25 mouse cellular contexts compared by ENCODE assay signal in the genomic region with DNA sequence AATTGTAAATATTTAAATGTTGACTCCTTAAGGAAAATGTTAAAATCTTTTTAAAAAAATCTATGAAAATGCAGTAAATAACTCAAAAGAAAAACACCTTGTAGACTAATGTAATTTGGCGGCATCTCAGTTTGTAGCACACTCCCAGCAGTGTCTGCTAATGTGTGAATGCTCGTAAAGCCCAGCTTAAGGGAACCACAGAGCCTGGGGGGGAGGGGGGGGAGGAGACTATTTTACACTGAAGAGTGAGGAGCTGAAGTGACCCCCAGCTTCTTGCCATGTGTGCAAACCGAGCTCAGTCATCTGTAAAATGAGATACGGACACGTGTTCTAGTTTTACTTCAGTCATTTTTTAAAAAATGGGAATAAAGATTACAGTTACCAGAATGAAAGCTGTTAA. TPM values are rescaled to one million over a fixed set of nuclear protein-coding genes. Genes with fewer than 3 reads are reported as not detected.
DNase-seq lines count a peak whose midpoint lies in the region; ATAC-seq and TF ChIP-seq lines count a peak whose summit lies in the region.
"Had no signal": no experiment of that assay in that cellular context is flagged by ENCODE, and none has a peak within 500 bp of the region (broad histone marks: within the 10 kb centered on the region; RNA-seq: fewer than 3 reads in every experiment).

No protein-coding gene starts in this region.

- H3K27ac ChIP-seq in heart, embryonic 12.5 days (ENCODE audit: poor library complexity, severe bottlenecking), result peak overlapping the region; percentile 66
- H3K27ac ChIP-seq in heart, embryonic 10.5 days, result no peak overlapping the region
- H3K27ac ChIP-seq in heart, embryonic 15.5 days, result peak overlapping the region; percentile 18; the same call in 1 of the 2 replicates
- 0 out of 2 replicates have a peak overlapping the region, but pooled peaks have one; percentile 11 for H3K27ac ChIP-seq in layer of hippocampus, adult 2 months
- H3K27ac ChIP-seq: embryonic facial prominence, embryonic 12.5 days; embryonic facial prominence, embryonic 15.5 days; hindbrain, embryonic 10.5 days; hindbrain, embryonic 13.5 days; intestine, embryonic 15.5 days; kidney, embryonic 15.5 days had no signal

- H3K27me3 ChIP-seq in heart, embryonic 12.5 days (replicated peaks), result no peaks in the 10 kb centered on the region
- H3K27me3 ChIP-seq in heart, embryonic 10.5 days (ENCODE audit: insufficient read depth, poor library complexity, severe bottlenecking), result no peaks in the 10 kb centered on the region
- no peaks in the 10 kb centered on the region for H3K27me3 ChIP-seq in heart, embryonic 15.5 days
- H3K27me3 ChIP-seq: embryonic facial prominence, embryonic 12.5 days; embryonic facial prominence, embryonic 15.5 days; hindbrain, embryonic 13.5 days; intestine, embryonic 15.5 days; kidney, embryonic 15.5 days; Patski had no signal

- TF ChIP-seq CTCF in layer of hippocampus, adult 2 months (conservative IDR thresholded peaks at IDR 0.05), result no peak

- intact Hi-C loops in heart, postnatal 36 days (cut with DNase I), result no loop called here

- peaks cover 8% of the 10 kb centered on the region; the same call in 1 of the 2 replicates for H3K36me3 ChIP-seq in heart, embryonic 12.5 days
- no peaks in the 10 kb centered on the region for H3K36me3 ChIP-seq in heart, embryonic 10.5 days
- H3K36me3 ChIP-seq in heart, embryonic 15.5 days, result no peaks in the 10 kb centered on the region
- H3K36me3 ChIP-seq: embryonic facial prominence, embryonic 12.5 days; embryonic facial prominence, embryonic 15.5 days; hindbrain, embryonic 13.5 days; intestine, embryonic 15.5 days; kidney, embryonic 15.5 days had no signal

- no peak overlapping the region for H3K4me3 ChIP-seq in heart, embryonic 12.5 days
- no peak overlapping the region for H3K4me3 ChIP-seq in heart, embryonic 10.5 days
- no peak overlapping the region for H3K4me3 ChIP-seq in heart, embryonic 15.5 days
- H3K4me3 ChIP-seq in layer of hippocampus, adult 2 months, result no peak overlapping the region
- H3K4me3 ChIP-seq: embryonic facial prominence, embryonic 12.5 days; embryonic facial prominence, embryonic 15.5 days; hindbrain, embryonic 10.5 days; hindbrain, embryonic 13.5 days; intestine, embryonic 15.5 days; kidney, embryonic 15.5 days had no signal

- peaks cover 49% of the 10 kb centered on the region for H3K4me1 ChIP-seq in heart, embryonic 12.5 days (replicated peaks)
- peaks cover 44% of the 10 kb centered on the region for H3K4me1 ChIP-seq in heart, embryonic 10.5 days
- peaks cover 48% of the 10 kb centered on the region for H3K4me1 ChIP-seq in heart, embryonic 15.5 days (replicated peaks)
- H3K4me1 ChIP-seq: embryonic facial prominence, embryonic 12.5 days had no signal

- no peak for DNase-seq in heart, embryonic 10.5 days (ENCODE audit: low spot score)
- DNase-seq in heart, postnatal 36 days, result no peak
- no peak for DNase-seq in layer of hippocampus, adult 2 months (ENCODE audit: low spot score in 2 of 2)
- DNase-seq in layer of hippocampus, postnatal 14 days (ENCODE audit: low spot score in 2 of 2), result no peak
- no peak for DNase-seq in embryo, embryonic 10 days (ENCODE audit: low spot score)
- DNase-seq: adrenal gland, postnatal 10 days; adrenal gland, postnatal 36 days; cerebellum, adult 18-20 months; cerebellum, adult 9-10 months; cerebellum, postnatal 14 days; forebrain, postnatal 0 days; gastrocnemius, postnatal 25 days; kidney, adult 11 months; kidney, adult 8-10 months had no signal

- H3K9ac ChIP-seq in heart, embryonic 12.5 days, result no peak overlapping the region
- no peak overlapping the region for H3K9ac ChIP-seq in heart, embryonic 15.5 days
- H3K9ac ChIP-seq: embryonic facial prominence, embryonic 12.5 days; embryonic facial prominence, embryonic 15.5 days; forebrain, postnatal 0 days; hindbrain, embryonic 13.5 days; intestine, embryonic 15.5 days; kidney, embryonic 15.5 days had no signal

- no peak for ATAC-seq in heart, embryonic 12.5 days (ENCODE audit: insufficient number of reproducible peaks, low FRiP score)
- no peak for ATAC-seq in heart, embryonic 15.5 days (replicated peaks; ENCODE audit: insufficient number of reproducible peaks, insufficient read depth, low FRiP score, low read depth)
- ATAC-seq: forebrain, embryonic 14.5 days; forebrain, postnatal 0 days; hindbrain, embryonic 16.5 days; intestine, embryonic 15.5 days; Patski had no signal

- no peaks in the 10 kb centered on the region for H3K9me3 ChIP-seq in heart, embryonic 12.5 days (replicated peaks)
- H3K9me3 ChIP-seq in heart, embryonic 10.5 days, result no peaks in the 10 kb centered on the region
- H3K9me3 ChIP-seq in heart, embryonic 15.5 days (replicated peaks), result no peaks in the 10 kb centered on the region
- H3K9me3 ChIP-seq: embryonic facial prominence, embryonic 12.5 days; embryonic facial prominence, embryonic 15.5 days; hindbrain, embryonic 10.5 days; hindbrain, embryonic 13.5 days; intestine, embryonic 15.5 days; kidney, embryonic 15.5 days had no signal

- WGBS in heart, embryonic 12.5 days, result 50% methylated on average over 5 of the region's 5 CpGs
- WGBS in heart, embryonic 10.5 days, result 51% methylated on average over 5 of the region's 5 CpGs
- WGBS in heart, embryonic 15.5 days, result 50% methylated on average over 5 of the region's 5 CpGs

- no peak overlapping the region for H3K4me2 ChIP-seq in heart, embryonic 12.5 days
- no peak overlapping the region for H3K4me2 ChIP-seq in heart, embryonic 15.5 days
- H3K4me2 ChIP-seq: embryonic facial prominence, embryonic 12.5 days; embryonic facial prominence, embryonic 15.5 days; hindbrain, embryonic 13.5 days; intestine, embryonic 15.5 days; kidney, embryonic 15.5 days had no signal

RNA-seq across cellular contexts. Expression of gene Daam1, which starts 16.7 kb away (rescaled TPM):
- 23.1 and 23.3 TPM in 2 replicates for polyA plus RNA-seq in heart, embryonic 12.5 days (2016; fragmentation: Nextera tagmentation; extraction: Ambion mirVana)
- 11.5 and 20.1 TPM in 2 replicates for polyA plus RNA-seq in heart, embryonic 10.5 days (2016; fragmentation: Nextera tagmentation; extraction: Ambion mirVana)
- 20.9 and 21.4 TPM in 2 replicates for polyA plus RNA-seq in heart, embryonic 15.5 days (2015; fragmentation: Nextera tagmentation; extraction: Ambion mirVana)
- 10 to 100 TPM; 68.1 to 82.1 TPM for total RNA-seq in heart, postnatal 36 days (2021)
- 10 to 100 TPM; 64.9 to 69.3 TPM for total RNA-seq in layer of hippocampus, adult 2 months (2021)
- 10 to 100 TPM; 77.3 to 83.6 TPM for total RNA-seq in layer of hippocampus, postnatal 14 days (2021)
